Mouse (Mus musculus) adrenal gland, adult 18-20 months (tissue): ENCODE data around the gene Slc25a15. TPM values are rescaled to one million over a fixed set of nuclear protein-coding genes. Genes with fewer than 3 reads are reported as not detected.

Source experiments
- DNase-seq, 2 experiments: peaks; one replicate each; pipeline ENCODE4 v3.0.0; 2021 to 2022; ENCODE audit warnings: low spot score in 2 of 2
- long read RNA-seq, 2 experiments: library from polyadenylated mRNA; stranded (forward); transcript quantifications; one replicate each; pipeline ENCODE4 v2.0.0; 2021
- total RNA-seq, 2 experiments: library from RNA; stranded (reverse); gene quantifications; 1 replicate in 1 of 2; 2 replicates in 1 of 2; pipeline ENCODE4 v1.2.3; 2021

The Slc25a15 gene
- 10 to 100 TPM; 10.7 to 15.4 TPM for total RNA-seq
- long read RNA-seq, experiment 1, transcript Slc25a15-201 (7 exons, 3,430 nt): major isoform, 18 of 23 reads
- long read RNA-seq, experiment 1, partial matches to known transcripts: 1 of 23 reads
- long read RNA-seq, experiment 1, other reads (novel, unspliced or antisense): 4 of 23 reads
- long read RNA-seq, experiment 2, transcript Slc25a15-201 (7 exons, 3,430 nt): major isoform, 36 of 54 reads
- long read RNA-seq, experiment 2, partial matches to known transcripts: 5 of 54 reads
- long read RNA-seq, experiment 2, other reads (novel, unspliced or antisense): 13 of 54 reads

- peak; percentile 90 to 92 for DNase-seq
These were observed at the start of gene Slc25a15 for GRCm38 (mm10) chr8:22398142-22398951. Gene Slc25a15 (minus strand): TSS chr8:22398597.

- DNase-seq: no peak
These were observed 13.6 kb upstream of the Slc25a15 start for GRCm38 (mm10) chr8:22411971-22412370.

DNA sequence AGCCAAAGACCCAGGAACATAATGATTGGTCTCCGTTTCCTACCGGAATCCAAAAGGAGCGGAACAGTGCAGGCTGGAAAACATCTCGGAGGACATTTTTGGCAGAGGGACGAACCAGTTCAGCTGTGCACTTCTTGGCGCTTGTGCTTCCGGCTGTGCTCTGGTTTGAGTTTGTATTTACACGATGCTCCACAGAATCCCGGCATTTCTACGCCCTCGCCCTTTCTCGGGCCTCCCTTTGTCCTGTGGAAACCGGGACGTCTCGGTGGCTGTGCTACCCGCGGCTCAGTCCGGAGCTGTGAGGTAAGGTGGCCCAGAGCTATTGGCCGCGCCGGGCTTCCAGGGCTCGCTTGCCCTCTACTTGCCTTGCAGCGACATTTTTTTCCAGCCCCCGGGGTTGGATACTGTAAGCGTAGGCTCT, 12.9 kb upstream of the Slc25a15 start, which contains the start of gene Mrps31:
Mrps31 (plus strand) TSS at position 80 of the 421 bp plus-strand sequence.
- DNase-seq: peak; percentile 70 to 78

DNA sequence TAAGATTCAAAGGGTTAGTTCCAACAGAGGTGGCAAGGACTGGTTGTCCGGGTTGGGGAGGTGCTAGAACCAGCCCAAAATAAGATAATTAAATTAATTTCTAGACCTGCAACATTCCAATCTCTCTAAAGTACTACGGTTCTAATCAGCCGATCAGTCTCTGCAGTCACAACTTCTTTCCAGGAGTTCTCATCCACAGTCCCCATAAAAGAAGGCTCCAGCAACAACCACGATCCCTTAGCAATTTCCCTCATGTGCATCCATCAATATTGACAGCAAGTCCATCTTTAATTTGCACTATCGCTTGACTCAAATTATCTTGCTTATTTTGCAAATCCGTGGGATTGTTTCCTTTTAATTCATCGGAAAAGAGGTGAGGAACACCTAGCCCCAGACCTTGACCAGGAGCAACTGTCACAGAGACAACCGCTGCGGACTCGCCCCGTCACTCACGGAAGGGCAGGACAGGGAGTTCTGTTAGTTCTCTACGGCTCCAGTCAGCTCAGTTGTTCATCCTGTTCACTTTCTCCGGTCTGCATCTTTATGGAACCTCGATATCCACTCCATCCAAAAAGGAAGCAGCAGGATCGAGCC, 12.4 kb upstream of the Slc25a15 start:
- no peak for DNase-seq

GRCm38 (mm10) chr8:22405733-22406132, 7.3 kb upstream of the Slc25a15 start:
- no peak for DNase-seq

DNA sequence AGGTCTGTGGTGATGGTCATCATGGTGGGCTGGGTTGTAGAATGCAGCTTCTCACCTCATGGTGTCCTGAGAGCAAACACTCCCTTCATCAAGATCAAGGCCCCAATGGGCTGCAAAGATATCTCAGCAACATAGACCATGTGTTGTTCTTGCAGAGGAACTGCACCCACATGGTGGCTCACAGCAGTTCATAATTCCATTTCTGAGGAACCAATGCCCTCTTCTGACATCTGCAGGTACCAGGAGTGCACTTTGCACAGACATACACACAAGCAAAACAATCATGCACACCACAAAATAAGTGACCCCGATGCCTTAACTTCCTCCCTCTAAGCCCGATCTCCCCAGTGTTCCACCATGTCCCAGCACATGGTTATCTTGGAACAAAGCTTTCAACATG, 4.8 kb upstream of the Slc25a15 start:
- no peak for DNase-seq

GRCm38 (mm10) chr8:22400593-22400992, 2.2 kb upstream of the Slc25a15 start:
- DNase-seq: no peak

DNA sequence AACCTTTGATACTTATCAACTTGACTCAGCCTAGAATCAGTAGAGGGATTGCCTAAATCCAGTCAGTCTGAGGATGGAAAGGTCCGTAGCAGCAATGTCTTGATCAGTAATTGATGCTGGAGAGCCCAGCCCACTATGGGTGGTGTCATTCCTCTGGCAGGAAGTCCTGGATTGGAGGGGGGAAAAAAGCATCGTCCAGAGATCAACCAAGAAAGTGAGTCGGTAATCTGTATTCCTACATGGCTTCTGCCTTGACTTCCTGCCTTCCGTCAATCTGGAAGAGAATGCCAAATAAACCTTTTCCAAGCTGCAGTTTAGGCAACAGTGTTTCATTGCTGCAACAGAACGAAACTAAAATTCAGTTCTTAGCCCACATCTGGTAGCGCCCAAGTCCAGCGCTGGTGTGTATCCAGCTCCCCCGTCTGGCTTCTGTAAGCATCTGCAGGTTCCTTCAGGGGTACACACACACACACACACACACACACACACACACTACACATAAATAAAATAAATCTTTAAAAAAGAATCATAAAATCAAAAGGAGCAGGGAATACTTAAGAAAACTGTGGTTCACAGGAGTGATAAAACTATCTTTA, 986 bp upstream of the Slc25a15 start:
- no peak for DNase-seq

DNA sequence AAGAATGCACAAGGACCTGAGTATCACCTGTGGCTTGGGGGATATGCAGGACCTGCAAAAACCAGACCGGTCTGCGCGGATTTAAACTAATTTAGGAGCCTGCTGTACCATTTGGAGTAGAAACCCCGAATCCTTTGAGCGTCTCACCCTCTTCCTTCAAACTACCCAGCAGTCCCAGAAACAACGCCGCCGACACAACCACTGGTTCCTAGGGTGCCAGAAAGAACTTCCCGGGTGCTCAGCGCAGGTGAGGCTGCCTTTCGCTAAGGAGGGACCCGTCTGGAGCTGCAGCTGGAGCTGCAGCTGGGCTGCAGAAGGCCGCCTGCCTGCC, 621 bp downstream of the Slc25a15 start:
- DNase-seq: no peak

- no peak for DNase-seq
These were observed 3.1 kb downstream of the Slc25a15 start for GRCm38 (mm10) chr8:22395256-22395655.

DNA sequence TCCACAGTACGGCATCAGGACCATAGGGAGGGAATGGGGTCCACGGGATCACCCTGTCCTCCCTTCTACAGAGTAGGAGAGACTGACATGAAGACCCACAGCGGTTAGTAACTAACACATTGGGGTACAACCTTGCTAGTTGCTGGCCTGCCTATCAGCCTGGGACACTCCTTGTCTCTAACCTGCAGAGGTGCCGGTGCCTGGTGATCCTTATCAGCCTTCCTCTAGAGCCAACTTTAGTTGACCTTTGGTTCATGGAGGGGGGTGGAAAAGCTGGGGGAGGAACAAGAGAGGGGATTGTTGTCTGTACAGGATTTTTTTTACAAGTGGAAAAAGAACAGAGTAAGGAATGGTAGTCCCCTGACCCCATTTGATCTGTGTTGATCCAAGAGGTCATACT, 3.9 kb downstream of the Slc25a15 start:
- no peak for DNase-seq

- no peak for DNase-seq
These were observed 7.5 kb downstream of the Slc25a15 start for GRCm38 (mm10) chr8:22390766-22391463.

- no peak for DNase-seq
These were observed 8.5 kb downstream of the Slc25a15 start for GRCm38 (mm10) chr8:22389874-22390273.

- no peak for DNase-seq
These were observed 13.2 kb downstream of the Slc25a15 start for GRCm38 (mm10) chr8:22385158-22385557.

- no peak for DNase-seq
These were observed 15.4 kb downstream of the Slc25a15 start for GRCm38 (mm10) chr8:22382824-22383595.

GRCm38 (mm10) chr8:22380934-22381333, 17.5 kb downstream of the Slc25a15 start:
- no peak for DNase-seq

- DNase-seq: peak in 1 of 2 experiments; percentile 48
These were observed 21.5 kb downstream of the Slc25a15 start for GRCm38 (mm10) chr8:22376903-22377302.

DNA sequence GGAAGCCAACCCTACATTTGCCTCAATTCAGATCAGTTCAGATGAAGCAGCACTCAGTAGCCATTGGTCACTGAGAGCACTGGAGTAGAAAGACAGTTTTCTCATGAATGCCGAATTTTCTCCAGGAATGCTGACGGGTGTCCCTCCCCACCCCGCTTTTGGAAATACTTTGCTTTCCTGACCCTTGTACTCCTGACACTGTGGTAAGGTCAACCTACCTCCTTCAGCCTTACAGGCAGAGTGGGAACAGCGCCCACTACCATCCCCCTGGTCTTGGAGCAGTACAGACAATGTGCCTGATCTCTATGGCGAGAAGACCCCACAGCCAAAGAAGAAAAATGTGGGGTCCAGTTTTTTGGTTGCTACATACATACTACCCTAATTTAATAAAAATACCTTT, 22.1 kb downstream of the Slc25a15 start:
- no peak for DNase-seq

DNA sequence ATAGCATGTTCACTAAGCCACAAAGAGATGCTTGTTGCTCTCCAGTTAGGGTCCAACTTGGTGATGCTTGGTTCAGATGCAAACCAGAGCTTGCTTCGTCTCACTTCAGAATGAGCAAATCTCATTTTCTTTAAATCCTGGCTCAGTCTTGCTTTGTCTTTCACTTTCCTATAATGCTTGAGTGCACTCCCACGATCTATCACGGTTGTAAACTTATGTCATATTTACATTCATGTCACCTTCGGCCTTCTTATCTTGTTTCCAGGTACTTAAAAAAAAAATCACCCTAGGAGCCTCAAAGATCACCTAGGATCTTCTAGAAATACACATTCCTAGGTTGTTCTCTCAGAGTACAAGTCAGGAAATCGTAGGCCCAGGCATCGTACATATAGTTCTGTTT, 38.5 kb downstream of the Slc25a15 start:
- no peak for DNase-seq

DNA sequence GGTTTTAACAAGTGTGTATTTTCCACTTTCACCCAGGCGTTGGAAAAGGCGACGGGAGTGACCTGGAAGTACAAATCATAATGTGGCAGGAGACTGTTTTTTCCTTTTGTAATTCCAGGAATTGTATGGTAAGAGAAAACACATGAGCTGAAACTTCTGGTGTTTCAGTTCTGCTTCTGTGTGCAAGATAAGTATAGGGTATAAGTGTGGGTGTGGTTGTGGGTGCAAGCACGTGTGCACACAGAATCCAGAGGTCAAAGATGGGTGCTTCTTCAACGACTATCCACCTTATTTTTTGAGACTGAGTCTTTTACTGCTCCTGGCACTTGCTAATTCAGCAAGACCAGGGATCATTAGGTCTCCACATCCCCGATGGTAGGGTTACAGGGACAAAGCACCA, 39.0 kb downstream of the Slc25a15 start:
- DNase-seq: no peak
